Mouse (Mus musculus): ENCODE data around the gene Dnajc9. TPM values are rescaled to one million over a fixed set of nuclear protein-coding genes. Genes with fewer than 3 reads are reported as not detected.

Dnajc9 gene
- 73.8 and 94.8 TPM in 2 replicates for polyA plus RNA-seq (2012; rRNA removed)

- Histone ChIP-seq H3K4me1 (replicated peaks; ENCODE audit: control insufficient read depth, insufficient read depth, low read length) (peaks cover 13% of the 10 kb centered on the region; the same call in 1 of the 2 replicates), H3K36me3 (ENCODE audit: control insufficient read depth, insufficient read depth, low read length) (peaks cover 20% of the 10 kb centered on the region), H3K27me3 (ENCODE audit: control insufficient read depth, insufficient read depth, low read length) (no peaks in the 10 kb centered on the region), H3K4me3 (ENCODE audit: control insufficient read depth, insufficient read depth, low read length) (peak within 1 kb of the TSS; percentile 95), H3K27ac (ENCODE audit: control insufficient read depth, insufficient read depth, low read length) (peak within 1 kb of the TSS; percentile 88)
- WGBS = under 1% methylated on average over 59 of the region's 59 CpGs
- TF ChIP-seq CTCF (IDR thresholded peaks at IDR 0.05; ENCODE audit: borderline replicate concordance, control insufficient read depth, extremely low read depth, insufficient read depth, low read length, poor library complexity) (peak; percentile 49; the same call in 1 of the 2 replicates), POLR2A (IDR thresholded peaks at IDR 0.05; ENCODE audit: control insufficient read depth, extremely low read depth, insufficient read depth, low read length, poor library complexity) (0 out of 2 replicates have a peak, but pooled peaks have one; percentile 45)
- DNase-seq = peak; percentile 96
Measured at GRCm38 (mm10) chr14:20388441-20389129, at the start of gene Dnajc9. Gene Dnajc9 (minus strand): TSS chr14:20388910.

DNA sequence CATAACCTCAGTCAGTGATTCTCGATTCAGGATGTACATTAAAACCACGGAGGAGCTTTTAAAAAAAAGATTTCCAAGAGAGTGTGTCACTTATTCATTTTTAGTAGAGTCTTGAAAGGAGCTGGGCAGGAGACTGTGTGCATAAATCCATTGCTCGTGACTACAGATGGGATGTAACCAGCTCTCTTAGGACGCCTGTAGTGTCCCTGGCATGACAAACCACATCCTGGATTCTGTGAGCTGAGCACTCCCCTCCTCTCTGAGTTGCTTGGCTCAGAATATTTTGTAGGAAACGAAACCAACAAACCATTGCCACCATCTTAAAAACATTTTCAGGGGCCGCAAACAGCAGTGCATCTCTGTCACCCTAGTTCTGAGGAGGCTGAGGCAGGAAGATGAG, 48.3 kb upstream of the Dnajc9 start:
- Histone ChIP-seq H3K27ac (ENCODE audit: control insufficient read depth, insufficient read depth, low read length) (no peak overlapping the region), H3K27me3 (ENCODE audit: control insufficient read depth, insufficient read depth, low read length) (no peaks in the 10 kb centered on the region), H3K4me3 (ENCODE audit: control insufficient read depth, insufficient read depth, low read length) (no peak overlapping the region), H3K36me3 (ENCODE audit: control insufficient read depth, insufficient read depth, low read length) (no peaks in the 10 kb centered on the region), H3K4me1 (replicated peaks; ENCODE audit: control insufficient read depth, insufficient read depth, low read length) (no peaks in the 10 kb centered on the region)
- no peak for DNase-seq
- TF ChIP-seq POLR2A (IDR thresholded peaks at IDR 0.05; ENCODE audit: control insufficient read depth, extremely low read depth, insufficient read depth, low read length, poor library complexity) = no peak
- WGBS = 35% methylated on average over 6 of the region's 6 CpGs

DNA sequence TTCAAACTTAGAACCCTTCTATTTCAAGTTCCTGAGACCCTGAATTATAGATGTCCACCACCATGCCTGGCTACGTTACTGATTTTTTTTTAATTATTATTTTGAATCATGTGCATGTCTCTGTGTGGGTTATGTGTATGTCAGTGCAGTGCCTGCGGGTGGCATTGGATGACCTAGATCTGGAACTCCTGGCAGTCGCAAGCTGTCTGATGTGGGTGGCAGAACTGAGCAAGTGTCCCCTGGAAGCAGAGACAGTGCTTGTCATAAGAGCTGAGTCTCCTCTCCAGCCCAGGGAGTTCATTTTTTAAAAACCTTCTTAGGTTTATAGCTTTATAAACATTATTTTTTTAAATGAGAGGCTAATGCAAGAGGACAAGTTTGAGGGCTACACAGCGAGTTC, 43.7 kb upstream of the Dnajc9 start:
- DNase-seq = no peak
- no peaks in the 10 kb centered on the region for H3K27me3 ChIP-seq (ENCODE audit: control insufficient read depth, insufficient read depth, low read length)
- H3K36me3 ChIP-seq (ENCODE audit: control insufficient read depth, insufficient read depth, low read length) = no peaks in the 10 kb centered on the region
- H3K27ac ChIP-seq (ENCODE audit: control insufficient read depth, insufficient read depth, low read length) = no peak overlapping the region
- H3K4me3 ChIP-seq (ENCODE audit: control insufficient read depth, insufficient read depth, low read length) = no peak overlapping the region
- WGBS = 89% methylated on average over 4 of the region's 4 CpGs
- TF ChIP-seq POLR2A (IDR thresholded peaks at IDR 0.05; ENCODE audit: control insufficient read depth, extremely low read depth, insufficient read depth, low read length, poor library complexity) = no peak
- TF ChIP-seq CTCF (IDR thresholded peaks at IDR 0.05; ENCODE audit: borderline replicate concordance, control insufficient read depth, extremely low read depth, insufficient read depth, low read length, poor library complexity) = no peak
- no peaks in the 10 kb centered on the region for H3K4me1 ChIP-seq (replicated peaks; ENCODE audit: control insufficient read depth, insufficient read depth, low read length)

GRCm38 (mm10) chr14:20431726-20432125, 43.0 kb upstream of the Dnajc9 start:
- WGBS = 89% methylated on average over 6 of the region's 6 CpGs
- no peak for TF ChIP-seq CTCF (IDR thresholded peaks at IDR 0.05; ENCODE audit: borderline replicate concordance, control insufficient read depth, extremely low read depth, insufficient read depth, low read length, poor library complexity)
- TF ChIP-seq POLR2A (IDR thresholded peaks at IDR 0.05; ENCODE audit: control insufficient read depth, extremely low read depth, insufficient read depth, low read length, poor library complexity) = no peak
- Histone ChIP-seq H3K27me3 (ENCODE audit: control insufficient read depth, insufficient read depth, low read length) (no peaks in the 10 kb centered on the region), H3K4me3 (ENCODE audit: control insufficient read depth, insufficient read depth, low read length) (no peak overlapping the region), H3K27ac (ENCODE audit: control insufficient read depth, insufficient read depth, low read length) (no peak overlapping the region), H3K36me3 (ENCODE audit: control insufficient read depth, insufficient read depth, low read length) (no peaks in the 10 kb centered on the region), H3K4me1 (replicated peaks; ENCODE audit: control insufficient read depth, insufficient read depth, low read length) (no peaks in the 10 kb centered on the region)
- DNase-seq = no peak

- WGBS = 68% methylated on average over 1 of the region's 1 CpGs
- H3K4me3 ChIP-seq (ENCODE audit: control insufficient read depth, insufficient read depth, low read length) = no peak overlapping the region
- H3K36me3 ChIP-seq (ENCODE audit: control insufficient read depth, insufficient read depth, low read length) = no peaks in the 10 kb centered on the region
- TF ChIP-seq CTCF (IDR thresholded peaks at IDR 0.05; ENCODE audit: borderline replicate concordance, control insufficient read depth, extremely low read depth, insufficient read depth, low read length, poor library complexity) (no peak), POLR2A (IDR thresholded peaks at IDR 0.05; ENCODE audit: control insufficient read depth, extremely low read depth, insufficient read depth, low read length, poor library complexity) (no peak)
- DNase-seq = no peak
- no peaks in the 10 kb centered on the region for H3K27me3 ChIP-seq (ENCODE audit: control insufficient read depth, insufficient read depth, low read length)
- H3K27ac ChIP-seq (ENCODE audit: control insufficient read depth, insufficient read depth, low read length) = no peak overlapping the region
- no peaks in the 10 kb centered on the region for H3K4me1 ChIP-seq (replicated peaks; ENCODE audit: control insufficient read depth, insufficient read depth, low read length)
Measured at GRCm38 (mm10) chr14:20429833-20430232, 41.1 kb upstream of the Dnajc9 start.

DNA sequence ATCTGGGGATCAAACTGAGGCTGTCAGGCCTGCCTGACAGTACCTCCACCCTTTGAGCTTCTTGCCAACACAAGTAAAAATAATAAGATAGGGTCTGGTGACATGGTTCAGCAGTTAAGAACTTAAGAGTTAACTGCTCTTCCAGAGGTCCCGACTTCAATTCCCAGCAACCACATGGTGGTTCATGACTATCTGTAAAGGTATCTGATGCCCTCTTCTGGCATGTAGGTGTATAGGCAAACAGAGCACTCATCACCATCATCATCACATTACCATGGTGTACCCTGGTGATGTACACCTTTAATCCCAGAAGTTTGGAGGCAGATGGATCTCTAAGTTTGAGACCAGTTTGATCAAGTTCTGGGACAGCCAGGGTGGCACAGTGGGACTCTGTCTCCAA, 39.9 kb upstream of the Dnajc9 start:
- no peak for TF ChIP-seq POLR2A (IDR thresholded peaks at IDR 0.05; ENCODE audit: control insufficient read depth, extremely low read depth, insufficient read depth, low read length, poor library complexity)
- no peak for TF ChIP-seq CTCF (IDR thresholded peaks at IDR 0.05; ENCODE audit: borderline replicate concordance, control insufficient read depth, extremely low read depth, insufficient read depth, low read length, poor library complexity)
- no peak overlapping the region for H3K27ac ChIP-seq (ENCODE audit: control insufficient read depth, insufficient read depth, low read length)
- 32% methylated on average over 1 of the region's 1 CpGs for WGBS

GRCm38 (mm10) chr14:20423046-20423445, 34.3 kb upstream of the Dnajc9 start:
- H3K4me1 ChIP-seq (replicated peaks; ENCODE audit: control insufficient read depth, insufficient read depth, low read length) = no peaks in the 10 kb centered on the region
- no peak for DNase-seq
- H3K4me3 ChIP-seq (ENCODE audit: control insufficient read depth, insufficient read depth, low read length) = no peak overlapping the region
- no peaks in the 10 kb centered on the region for H3K27me3 ChIP-seq (ENCODE audit: control insufficient read depth, insufficient read depth, low read length)
- H3K27ac ChIP-seq (ENCODE audit: control insufficient read depth, insufficient read depth, low read length) = no peak overlapping the region
- TF ChIP-seq POLR2A (IDR thresholded peaks at IDR 0.05; ENCODE audit: control insufficient read depth, extremely low read depth, insufficient read depth, low read length, poor library complexity) (no peak), CTCF (IDR thresholded peaks at IDR 0.05; ENCODE audit: borderline replicate concordance, control insufficient read depth, extremely low read depth, insufficient read depth, low read length, poor library complexity) (no peak)
- WGBS = 94% methylated on average over 6 of the region's 6 CpGs
- H3K36me3 ChIP-seq (ENCODE audit: control insufficient read depth, insufficient read depth, low read length) = no peaks in the 10 kb centered on the region

More for the DNA sequence above, 39.9 kb upstream of the Dnajc9 start:
- Histone ChIP-seq H3K4me1 (replicated peaks; ENCODE audit: control insufficient read depth, insufficient read depth, low read length) (no peaks in the 10 kb centered on the region), H3K4me3 (ENCODE audit: control insufficient read depth, insufficient read depth, low read length) (no peak overlapping the region), H3K27me3 (ENCODE audit: control insufficient read depth, insufficient read depth, low read length) (no peaks in the 10 kb centered on the region), H3K36me3 (ENCODE audit: control insufficient read depth, insufficient read depth, low read length) (no peaks in the 10 kb centered on the region)
- no peak for DNase-seq
